Mouse (Mus musculus) liver, adult 2 months (tissue): Measurements from ENCODE around the gene Cib4.

ENCODE experiments used
- CTCF ChIP-seq: fragments of 200-500 bp; IDR thresholded peaks from 2 replicates; pipeline ENCODE4 v1.5.1; 2011; ENCODE audit warnings: low read depth, low read length, control low read depth
- POLR2A ChIP-seq: fragments of 200-500 bp; IDR thresholded peaks from 2 replicates; pipeline ENCODE4 v1.6.1; 2011; ENCODE audit warnings: low read length, control low read depth; ENCODE audit not compliant: insufficient read depth; ENCODE audit errors: extremely low read depth

DNA sequence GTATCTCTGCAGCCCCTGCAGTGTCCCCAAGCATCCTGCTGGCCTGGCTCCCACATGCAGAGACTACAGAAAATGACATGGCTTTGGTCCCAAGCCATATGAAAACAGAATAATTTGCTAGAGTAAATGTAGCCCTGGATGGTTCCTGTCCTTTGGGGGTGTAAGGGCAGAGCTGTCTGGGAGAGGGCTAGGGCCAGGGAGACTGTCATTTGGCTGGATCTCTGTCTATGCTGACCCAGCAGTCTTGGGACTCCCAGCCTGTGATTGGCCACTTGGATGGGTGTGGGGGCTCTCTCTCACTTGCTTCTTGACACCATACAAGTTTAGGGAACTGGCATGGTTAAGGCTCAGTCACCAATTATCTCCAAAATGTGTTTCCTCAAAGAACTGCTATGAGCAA lies 55.4 kb downstream of the Cib4 start:
- TF ChIP-seq POLR2A: no peak
- no peak for TF ChIP-seq CTCF
